Mouse (Mus musculus): Measurements from ENCODE around the gene Zkscan2.

The Zkscan2 gene

DNA sequence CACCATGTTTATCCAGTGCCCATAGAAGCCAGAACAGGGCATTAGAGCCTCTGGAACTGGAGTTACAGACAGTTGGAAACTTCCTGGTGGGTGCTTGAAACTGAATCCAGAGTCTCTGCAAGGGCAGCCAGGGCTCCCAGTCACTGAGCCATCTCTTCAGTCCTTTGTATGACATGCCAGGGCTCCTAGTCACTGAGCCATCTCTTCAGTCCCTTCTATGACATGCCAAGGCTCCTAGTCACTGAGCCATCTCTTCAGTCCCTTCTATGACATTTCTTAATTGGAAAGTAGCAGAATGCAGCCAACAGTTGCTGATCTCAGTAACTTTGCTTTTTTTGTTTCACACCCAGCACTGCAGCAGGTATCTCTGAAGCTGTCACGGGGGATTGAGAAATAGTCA is 58.2 kb downstream of the Zkscan2 start:
- no peak for DNase-seq (ENCODE audit: low spot score in 2 of 2)

DNA sequence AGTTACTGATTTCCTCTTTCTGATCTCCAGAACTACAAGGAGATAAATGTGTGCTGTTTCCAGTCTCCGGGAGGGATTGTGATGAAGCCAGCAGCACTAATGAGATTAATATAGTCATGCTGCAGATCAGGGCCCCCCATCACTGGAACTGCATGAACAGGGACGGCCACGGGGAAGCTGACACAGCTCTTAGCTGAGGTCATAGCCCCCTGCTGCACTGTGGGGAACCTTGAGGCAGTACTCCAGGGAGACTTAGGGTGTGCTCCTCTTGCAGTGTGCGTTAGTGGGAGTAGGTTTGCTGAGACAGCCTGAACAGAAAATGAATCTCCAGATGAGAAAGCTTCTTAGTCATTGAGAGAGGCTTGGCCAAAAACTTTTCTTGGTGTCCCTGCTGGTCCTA is 69.0 kb downstream of the Zkscan2 start:
- DNase-seq (ENCODE audit: low spot score in 2 of 2), result no peak

DNA sequence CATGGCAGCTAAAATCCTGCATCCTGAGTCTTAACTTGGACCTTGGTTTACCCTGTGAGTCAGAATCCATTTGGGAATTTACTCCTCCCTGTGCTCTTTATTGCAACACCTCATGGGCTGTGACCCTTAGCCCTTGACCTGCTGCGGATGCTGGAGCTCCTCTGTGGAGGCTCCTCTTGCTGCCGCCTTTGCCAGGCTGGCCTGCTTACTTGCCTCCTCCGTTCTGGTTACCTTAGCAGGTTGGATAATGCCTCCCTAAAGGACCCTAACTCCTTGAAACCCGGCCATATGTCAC is 69.9 kb downstream of the Zkscan2 start:
- no peak for DNase-seq (ENCODE audit: low spot score in 2 of 2)

DNA sequence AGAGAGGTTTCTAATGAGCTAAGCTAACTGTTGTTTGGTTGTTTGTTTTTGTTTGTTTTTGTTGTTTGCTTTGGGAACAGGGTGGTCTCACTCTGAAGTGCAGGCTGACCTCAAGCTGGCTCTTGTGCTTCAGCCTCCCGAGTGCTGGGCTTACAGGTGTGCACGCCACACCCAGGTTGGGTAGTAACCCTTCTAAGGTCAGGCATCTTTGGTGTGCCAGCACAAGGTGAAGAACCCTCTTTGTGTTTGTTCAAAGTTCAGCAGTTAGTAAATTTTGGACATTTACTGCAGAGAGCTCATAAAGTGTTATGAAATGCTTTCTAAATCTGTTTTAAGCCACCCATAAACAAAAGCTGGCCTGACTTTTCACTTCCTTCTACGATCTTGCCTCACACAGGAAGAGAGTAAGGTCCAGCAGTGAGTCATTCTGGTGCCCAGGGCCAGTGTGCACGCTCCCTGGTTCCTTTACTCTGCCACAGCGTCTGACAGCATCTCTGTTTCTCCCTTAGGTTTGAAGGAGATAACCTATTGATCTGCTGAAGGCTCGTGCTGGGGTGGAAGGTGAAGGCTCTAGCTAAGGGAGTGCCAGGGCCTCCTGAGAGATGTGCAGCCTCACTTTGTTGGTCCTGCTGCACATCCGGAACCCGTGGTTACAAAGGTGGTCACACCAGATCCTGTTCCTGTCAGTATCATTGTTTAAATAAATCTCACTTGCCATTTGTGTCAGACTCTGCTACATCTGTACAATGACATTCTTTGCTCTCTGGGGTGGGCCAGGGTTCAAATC is 70.4 kb downstream of the Zkscan2 start:
- DNase-seq (ENCODE audit: low spot score in 2 of 2), result no peak
